Mouse (Mus musculus) intestine, postnatal 0 days (tissue): ENCODE data around the gene Gria1. TPM values are rescaled to one million over a fixed set of nuclear protein-coding genes. Genes with fewer than 3 reads are reported as not detected.

Experiments used
- ATAC-seq: fragments of 200-750 bp; cut with Nextera tagmentation; 2 replicates; pipeline ENCODE4 v1.8.0; 2017; ENCODE audit warnings: mild to moderate bottlenecking, moderate TSS enrichment, moderate library complexity
- H3K27ac ChIP-seq: fragments of 300-500 bp; sonication (generic); 2 replicates; pipeline ENCODE4 v1.5.1; 2014; ENCODE audit warnings: mild to moderate bottlenecking, low read depth, low read length, moderate library complexity
- H3K27me3 ChIP-seq: fragments of 300-500 bp; sonication (generic); replicated peaks from 2 replicates; pipeline ENCODE4 v1.6.1; 2014; ENCODE audit warnings: low read length, mixed read lengths; ENCODE audit not compliant: control insufficient read depth, insufficient read depth
- H3K36me3 ChIP-seq: fragments of 300-500 bp; sonication (generic); 2 replicates; pipeline ENCODE4 v1.6.1; 2014; ENCODE audit warnings: mild to moderate bottlenecking, moderate library complexity; ENCODE audit not compliant: control insufficient read depth, insufficient read depth
- H3K4me1 ChIP-seq: fragments of 300-500 bp; sonication (generic); replicated peaks from 2 replicates; pipeline ENCODE4 v1.6.1; 2014; ENCODE audit warnings: antibody characterized with exemption, low read length, mixed read lengths; ENCODE audit not compliant: control insufficient read depth, insufficient read depth
- H3K4me2 ChIP-seq: fragments of 300-500 bp; sonication (generic); replicated peaks from 2 replicates; pipeline ENCODE4 v1.6.1; 2014; ENCODE audit warnings: low read depth, mild to moderate bottlenecking, moderate library complexity
- H3K4me3 ChIP-seq: fragments of 300-500 bp; sonication (generic); 2 replicates; pipeline ENCODE4 v1.5.1; 2014; ENCODE audit warnings: low read depth, low read length
- H3K9ac ChIP-seq: fragments of 300-500 bp; sonication (generic); 2 replicates; pipeline ENCODE4 v1.6.1; 2014; ENCODE audit warnings: mild to moderate bottlenecking, low read depth, low read length
- H3K9me3 ChIP-seq: fragments of 300-500 bp; sonication (generic); 2 replicates; pipeline ENCODE4 v1.6.1; 2016; ENCODE audit warnings: mixed run types; ENCODE audit not compliant: control insufficient read depth
- CTCF ChIP-seq: sonication (generic); IDR thresholded peaks from 2 replicates; pipeline ENCODE4 v1.5.1; 2016; ENCODE audit warnings: low read depth, mild to moderate bottlenecking, control low read depth, antibody characterized with exemption, moderate library complexity
- WGBS: fragments of 180-500 bp; shearing (Covaris S2); extraction: QIAGEN DNeasy Blood & Tissue Kit; methylation state at CpG from one replicate; pipeline ENCODE4 v1.1.7; 2014; 5-methylcytosine and 5-hydroxymethylcytosine counted together
- polyA plus RNA-seq: library from polyadenylated mRNA; unstranded; fragments of >200 nt; fragmentation: Nextera tagmentation; extraction: Ambion mirVana; gene quantifications from 2 replicates; pipeline ENCODE4 v1.2.1, GENCODE M21; 2015

The Gria1 gene
- polyA plus RNA-seq, 1 experiment from 2014 or later: 0.64 TPM

DNA sequence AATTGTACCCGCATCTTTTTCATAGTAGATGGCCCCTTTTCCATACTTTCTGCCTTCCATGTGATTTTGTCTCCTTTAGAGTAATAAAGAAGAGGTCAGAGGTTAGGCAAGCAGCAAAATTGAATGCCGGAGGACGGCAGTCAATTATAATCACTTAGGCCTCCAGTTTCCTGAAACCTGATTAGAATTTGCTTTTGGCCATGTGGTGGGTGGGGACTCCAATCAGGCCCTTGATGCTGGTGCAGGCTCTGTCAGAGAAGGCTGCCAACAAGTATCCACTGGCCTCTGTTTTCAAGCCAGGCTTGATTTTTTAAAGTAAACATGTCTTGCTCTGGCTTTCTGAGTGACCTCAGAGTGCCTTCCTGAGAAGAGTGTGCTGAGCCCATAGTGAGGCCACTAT, 6.6 kb upstream of the Gria1 start:
- H3K27ac ChIP-seq: no peak overlapping the region
- no peaks in the 10 kb centered on the region for H3K9me3 ChIP-seq
- no peaks in the 10 kb centered on the region for H3K4me1 ChIP-seq
- H3K36me3 ChIP-seq: no peaks in the 10 kb centered on the region
- H3K9ac ChIP-seq: no peak overlapping the region
- no peak overlapping the region for H3K4me2 ChIP-seq
- H3K4me3 ChIP-seq: no peak overlapping the region
- TF ChIP-seq CTCF: no peak
- no peaks in the 10 kb centered on the region for H3K27me3 ChIP-seq
- WGBS: 39% methylated on average over 3 of the region's 3 CpGs
- no peak for ATAC-seq

DNA sequence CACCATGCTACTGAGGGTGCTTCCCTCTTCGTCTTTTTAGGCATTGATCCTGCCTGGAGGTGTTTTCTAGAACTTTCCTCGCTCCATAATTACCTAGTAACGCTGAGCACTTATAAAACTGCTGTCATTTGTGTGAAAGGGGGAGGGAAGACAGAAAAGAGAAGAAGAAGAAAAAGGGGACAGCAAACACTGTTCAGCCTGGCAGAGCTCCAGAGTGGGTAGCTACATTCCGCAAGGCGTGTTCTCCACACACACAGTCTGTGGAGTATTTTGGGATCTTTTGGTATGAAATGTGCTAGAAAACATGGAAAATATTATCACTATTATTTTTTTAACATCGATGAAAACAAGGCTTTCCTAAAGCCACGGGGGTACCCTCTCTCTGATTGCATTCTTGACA, 5.8 kb upstream of the Gria1 start:
- Histone ChIP-seq H3K27me3 (no peaks in the 10 kb centered on the region), H3K9ac (no peak overlapping the region), H3K9me3 (no peaks in the 10 kb centered on the region), H3K4me3 (no peak overlapping the region), H3K27ac (no peak overlapping the region), H3K36me3 (no peaks in the 10 kb centered on the region), H3K4me1 (no peaks in the 10 kb centered on the region), H3K4me2 (no peak overlapping the region)
- no peak for ATAC-seq
- 73% methylated on average over 7 of the region's 7 CpGs for WGBS
- TF ChIP-seq CTCF: no peak

DNA sequence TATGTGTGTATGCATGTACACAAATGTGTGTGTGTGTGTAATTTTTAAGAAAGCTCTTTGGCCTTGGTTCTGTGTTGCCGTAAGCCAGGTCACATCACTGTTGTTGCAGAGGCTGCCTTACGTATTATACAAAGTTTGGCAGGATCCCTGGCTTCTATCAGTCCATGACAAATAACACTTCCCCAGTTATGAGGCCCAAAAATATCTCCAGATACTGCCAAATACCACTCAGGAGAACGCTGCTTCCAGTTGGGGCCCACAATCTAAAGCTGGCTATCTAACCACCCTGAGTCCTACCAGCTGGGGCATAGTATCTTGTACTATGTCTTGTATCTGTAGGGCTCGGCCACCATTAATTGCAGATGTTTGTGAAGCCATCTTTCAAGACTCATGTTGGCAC, 3.4 kb upstream of the Gria1 start:
- Histone ChIP-seq H3K4me3 (no peak overlapping the region), H3K27me3 (no peaks in the 10 kb centered on the region), H3K27ac (no peak overlapping the region), H3K9ac (no peak overlapping the region), H3K9me3 (no peaks in the 10 kb centered on the region), H3K4me2 (no peak overlapping the region), H3K4me1 (no peaks in the 10 kb centered on the region), H3K36me3 (no peaks in the 10 kb centered on the region)
- no peak for ATAC-seq
- TF ChIP-seq CTCF: no peak
- WGBS: 68% methylated on average over 4 of the region's 4 CpGs

DNA sequence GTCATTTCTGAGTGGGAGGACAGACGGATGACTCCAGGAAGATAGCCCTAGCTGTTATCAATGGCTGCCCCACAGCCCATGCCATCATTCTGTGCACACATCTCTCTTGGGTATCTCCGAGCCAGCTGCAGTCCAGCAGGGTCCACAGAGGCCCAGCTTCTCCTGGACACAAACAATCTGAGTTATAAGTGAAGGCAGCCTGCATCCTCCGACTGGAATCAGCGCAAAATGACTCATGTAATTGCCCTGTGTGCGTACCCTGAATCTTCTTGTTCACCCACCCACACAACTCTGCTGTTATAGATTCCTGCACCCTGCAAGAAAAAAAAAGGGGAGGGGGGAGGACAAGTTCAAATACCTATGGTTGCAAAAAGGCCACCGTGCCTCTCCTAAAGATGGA, 576 bp upstream of the Gria1 start:
- Histone ChIP-seq H3K4me2 (no peak overlapping the region), H3K27me3 (no peaks in the 10 kb centered on the region), H3K27ac (no peak overlapping the region), H3K9me3 (no peaks in the 10 kb centered on the region), H3K4me1 (no peaks in the 10 kb centered on the region), H3K36me3 (no peaks in the 10 kb centered on the region), H3K9ac (no peak overlapping the region), H3K4me3 (no peak overlapping the region)
- 73% methylated on average over 6 of the region's 6 CpGs for WGBS
- no peak for TF ChIP-seq CTCF
- no peak for ATAC-seq

DNA sequence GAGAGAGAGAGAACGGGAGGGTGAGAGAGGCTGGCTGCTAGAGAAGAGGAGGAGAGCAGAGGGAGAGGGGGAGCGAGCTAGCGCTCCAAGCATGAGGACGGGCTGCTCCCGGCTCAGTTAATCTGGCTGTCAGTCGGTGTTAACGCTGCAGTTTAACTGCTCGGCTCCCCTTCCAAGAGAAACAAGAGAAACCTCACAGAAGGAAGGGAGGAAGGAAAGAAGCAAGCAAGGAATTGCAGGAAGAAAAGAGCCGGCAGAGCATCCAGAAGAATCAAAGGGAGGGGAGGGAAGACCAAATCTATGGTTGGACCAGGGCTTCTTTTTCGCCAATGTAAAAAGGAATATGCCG, 478 bp downstream of the Gria1 start:
- no peak overlapping the region for H3K9ac ChIP-seq
- no peaks in the 10 kb centered on the region for H3K36me3 ChIP-seq
- no peak for ATAC-seq
- H3K4me2 ChIP-seq: 0 out of 2 replicates have a peak overlapping the region, but pooled peaks have one; percentile 14
- WGBS: 7% methylated on average over 11 of the region's 11 CpGs
- H3K27me3 ChIP-seq: no peaks in the 10 kb centered on the region
- TF ChIP-seq CTCF: no peak
- no peaks in the 10 kb centered on the region for H3K9me3 ChIP-seq
- no peaks in the 10 kb centered on the region for H3K4me1 ChIP-seq
- no peak overlapping the region for H3K4me3 ChIP-seq
- H3K27ac ChIP-seq: no peak overlapping the region

DNA sequence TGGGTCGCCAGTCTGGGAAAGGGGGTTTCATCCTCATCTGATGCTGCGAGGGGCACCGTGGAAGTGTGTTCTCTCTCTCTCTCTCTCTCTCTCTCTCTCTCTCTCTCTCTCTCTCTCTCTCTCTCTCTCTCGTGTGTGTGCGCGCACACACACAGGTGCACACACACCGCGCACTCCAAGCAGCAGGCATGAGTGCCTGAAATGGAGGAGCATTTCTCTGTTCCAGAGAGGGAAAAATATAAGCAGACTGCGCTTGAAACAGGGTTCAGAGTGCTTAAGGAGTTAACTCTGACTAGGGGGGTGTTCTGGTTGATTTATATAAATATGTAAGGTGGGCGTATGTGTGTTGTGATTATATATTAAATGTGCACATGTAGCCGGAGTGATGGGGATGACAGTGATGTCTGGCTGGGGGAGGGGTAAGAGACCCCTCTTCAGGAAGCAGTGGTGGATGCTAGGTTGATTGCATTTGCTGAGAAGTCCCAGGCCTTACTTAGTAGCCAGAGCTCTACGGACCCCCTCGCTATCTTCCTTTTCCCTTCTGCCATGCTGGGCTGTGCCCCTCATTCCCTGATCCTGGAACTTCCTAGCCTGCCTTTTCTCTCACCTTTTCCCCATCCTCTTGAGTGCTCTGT, 1.2 kb downstream of the Gria1 start:
- Histone ChIP-seq H3K4me2 (0 out of 2 replicates have a peak overlapping the region, but pooled peaks have one; percentile 14), H3K4me1 (no peaks in the 10 kb centered on the region), H3K9me3 (no peaks in the 10 kb centered on the region), H3K27ac (no peak overlapping the region), H3K27me3 (no peaks in the 10 kb centered on the region), H3K9ac (no peak overlapping the region), H3K36me3 (no peaks in the 10 kb centered on the region), H3K4me3 (no peak overlapping the region)
- ATAC-seq: no peak
- no peak for TF ChIP-seq CTCF
- 42% methylated on average over 13 of the region's 13 CpGs for WGBS
